Mouse (Mus musculus): ENCODE results near the gene Adcy9. TPM values are rescaled to one million over a fixed set of nuclear protein-coding genes. Genes with fewer than 3 reads are reported as not detected.

Gene Adcy9
- total and polyA plus RNA-seq, 3 experiments = 1.1 to 3.1 (median 1.2) TPM

- TF ChIP-seq MXI1 (IDR thresholded peaks at IDR 0.05; ENCODE audit: low read depth, low read length) (0 out of 2 replicates have a peak, but pooled peaks have one; percentile 7), NRF1 (IDR thresholded peaks at IDR 0.05; ENCODE audit: low read depth, low read length) (no peak), TCF12 (IDR thresholded peaks at IDR 0.05; ENCODE audit: low read depth, low read length) (no peak)
- dilution Hi-C loops (cut with MboI; ENCODE audit: extremely low pct_ligation_motif_present, extremely low pct_unique_long_range_greater_than_20kb, low sequenced_read_pairs) (no loop called here), in situ Hi-C loops (cut with MboI; ENCODE audit: low pct_ligation_motif_present, low pct_unique_long_range_greater_than_20kb, low sequenced_read_pairs) (no loop called here)
- no peak for DNase-seq (ENCODE audit: extremely low read depth)
- H3K4me3 ChIP-seq (replicated peaks in 1 of 3; ENCODE audit: low read depth in 2 of 3, low read length in 2 of 3, poor library complexity in 1 of 3) = no peak overlapping the region
- H3K27me3 ChIP-seq (replicated peaks) = no peaks in the 10 kb centered on the region
- H3K9me3 ChIP-seq (replicated peaks; ENCODE audit: low read length) = no peaks in the 10 kb centered on the region
- H3K4me1 ChIP-seq (ENCODE audit: control insufficient read depth in 1 of 2, insufficient read depth in 2 of 2) = no peaks in the 10 kb centered on the region; a peak in 1 of 4 replicates
- no peak overlapping the region for H3K4me2 ChIP-seq (ENCODE audit: insufficient read depth, low read depth, poor library complexity, severe bottlenecking)
- no peaks in the 10 kb centered on the region for H3K36me3 ChIP-seq (replicated peaks in 1 of 2; ENCODE audit: control insufficient read depth in 1 of 2, insufficient read depth in 1 of 2, low read length in 1 of 2)
- H3K27ac ChIP-seq (ENCODE audit: insufficient read depth, low read depth) = no peak overlapping the region
- no peak overlapping the region for H3K9ac ChIP-seq (ENCODE audit: insufficient read depth, low read depth)
- no peaks in the 10 kb centered on the region for H3K79me2 ChIP-seq (replicated peaks; ENCODE audit: control insufficient read depth, extremely low read depth, insufficient read depth, poor library complexity, severe bottlenecking)
Measured at GRCm38 (mm10) chr16:4312018-4312417, 108.3 kb downstream of the Adcy9 start.

- H3K36me3 ChIP-seq (replicated peaks in 1 of 2; ENCODE audit: control insufficient read depth in 1 of 2, insufficient read depth in 1 of 2, low read length in 1 of 2) = no peaks in the 10 kb centered on the region
- dilution Hi-C loops (cut with MboI; ENCODE audit: extremely low pct_ligation_motif_present, extremely low pct_unique_long_range_greater_than_20kb, low sequenced_read_pairs) (no loop called here), in situ Hi-C loops (cut with MboI; ENCODE audit: low pct_ligation_motif_present, low pct_unique_long_range_greater_than_20kb, low sequenced_read_pairs) (no loop called here)
- H3K4me1 ChIP-seq (ENCODE audit: control insufficient read depth in 1 of 2, insufficient read depth in 2 of 2) = no peaks in the 10 kb centered on the region; a peak in 1 of 4 replicates
- no peak overlapping the region for H3K4me3 ChIP-seq (replicated peaks in 1 of 3; ENCODE audit: low read depth in 2 of 3, low read length in 2 of 3, poor library complexity in 1 of 3)
- no peaks in the 10 kb centered on the region for H3K27me3 ChIP-seq (replicated peaks)
- no peaks in the 10 kb centered on the region for H3K79me2 ChIP-seq (replicated peaks; ENCODE audit: control insufficient read depth, extremely low read depth, insufficient read depth, poor library complexity, severe bottlenecking)
- no peak overlapping the region for H3K4me2 ChIP-seq (ENCODE audit: insufficient read depth, low read depth, poor library complexity, severe bottlenecking)
- DNase-seq (ENCODE audit: extremely low read depth) = no peak
- H3K9ac ChIP-seq (ENCODE audit: insufficient read depth, low read depth) = no peak overlapping the region
- TF ChIP-seq RAD21 (IDR thresholded peaks at IDR 0.05; ENCODE audit: low read depth, low read length) (no peak), MXI1 (IDR thresholded peaks at IDR 0.05; ENCODE audit: low read depth, low read length) (no peak), ZC3H11A (IDR thresholded peaks at IDR 0.05; ENCODE audit: low read depth, low read length) (no peak), EP300 (IDR thresholded peaks at IDR 0.05; ENCODE audit: low read length) (no peak), CTCF (conservative IDR thresholded peaks at IDR 0.05 in 1 of 2, IDR thresholded peaks at IDR 0.05 in 1 of 2; ENCODE audit: low read depth in 2 of 2, low read length in 2 of 2) (no peak), UBTF (IDR thresholded peaks at IDR 0.05; ENCODE audit: low read depth, low read length) (no peak), HCFC1 (IDR thresholded peaks at IDR 0.05; ENCODE audit: low read depth, low read length) (no peak), ZNF384 (IDR thresholded peaks at IDR 0.05; ENCODE audit: low read depth, low read length) (no peak), SIN3A (IDR thresholded peaks at IDR 0.05; ENCODE audit: low read length) (no peak), MAX (IDR thresholded peaks at IDR 0.05; ENCODE audit: low read length) (no peak), MAZ (IDR thresholded peaks at IDR 0.05; ENCODE audit: low read depth, low read length) (no peak), ZMIZ1 (IDR thresholded peaks at IDR 0.05; ENCODE audit: low read depth, low read length) (no peak), RCOR1 (conservative IDR thresholded peaks at IDR 0.05; ENCODE audit: low read depth, low read length) (no peak), ETS1 (conservative IDR thresholded peaks at IDR 0.05; ENCODE audit: low read depth, low read length) (no peak), USF1 (IDR thresholded peaks at IDR 0.05; ENCODE audit: low read depth, low read length) (no peak), TBP (conservative IDR thresholded peaks at IDR 0.05; ENCODE audit: low read depth, low read length) (no peak), GABPA (IDR thresholded peaks at IDR 0.05; ENCODE audit: insufficient replicate concordance, low read depth, low read length) (no peak), BHLHE40 (IDR thresholded peaks at IDR 0.05; ENCODE audit: low read depth, low read length) (no peak), MYC (IDR thresholded peaks at IDR 0.05; ENCODE audit: low read depth, low read length) (no peak), IRF4 (IDR thresholded peaks at IDR 0.05; ENCODE audit: low read depth, low read length) (no peak)
- no peaks in the 10 kb centered on the region for H3K9me3 ChIP-seq (replicated peaks; ENCODE audit: low read length)
- H3K27ac ChIP-seq (ENCODE audit: insufficient read depth, low read depth) = no peak overlapping the region
Measured at GRCm38 (mm10) chr16:4311608-4312007, 108.7 kb downstream of the Adcy9 start.
